ENCODE assay signal across 9 mouse cellular contexts in the genomic region with DNA sequence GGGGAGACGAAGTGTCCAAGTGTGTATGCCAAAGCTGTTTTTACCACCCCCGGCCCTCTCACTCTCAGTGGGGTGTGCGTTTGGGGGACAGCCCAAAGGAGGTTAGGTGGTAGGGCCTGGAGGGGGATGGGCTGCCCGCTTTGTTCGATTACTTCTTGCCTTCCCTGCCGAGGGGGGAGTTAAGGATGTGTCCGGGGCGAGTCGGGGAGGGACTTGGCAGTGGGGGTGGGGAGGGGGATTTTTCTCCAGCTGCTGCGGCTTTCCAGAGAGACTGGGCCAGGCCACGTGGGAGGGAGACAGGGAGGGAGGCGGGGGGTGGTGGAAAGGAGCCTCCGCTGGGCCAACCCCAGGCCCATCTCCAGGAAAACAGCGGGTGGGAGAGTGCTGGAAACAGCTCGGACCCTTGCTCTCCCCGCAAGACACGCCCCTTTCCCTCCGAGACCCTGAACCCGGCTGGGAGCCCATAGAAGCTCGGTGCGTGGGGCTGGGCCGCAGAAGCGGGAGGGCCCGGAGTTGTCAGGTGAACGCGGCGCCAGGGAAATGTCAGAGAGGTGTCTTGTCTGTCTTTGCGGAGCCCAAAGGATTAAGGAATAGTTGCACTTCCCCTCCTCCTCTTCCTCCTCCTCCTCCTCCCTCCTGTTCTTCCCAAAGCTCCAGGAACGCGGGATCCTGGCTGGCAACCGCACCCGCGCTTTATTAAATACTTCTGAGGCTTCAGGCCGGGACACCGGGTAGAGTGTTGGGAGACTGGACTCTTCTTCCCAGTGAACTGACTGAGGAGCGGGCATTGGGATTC. TPM values are rescaled to one million over a fixed set of nuclear protein-coding genes. Genes with fewer than 3 reads are reported as not detected.
A peak's percentile ranks its signal among the peaks of the same experiment; 100 is the strongest.
DNase-seq lines count a peak whose midpoint lies in the region; ATAC-seq and TF ChIP-seq lines count a peak whose summit lies in the region.
"Had no signal": no experiment of that assay in that cellular context is flagged by ENCODE, and none has a peak within 500 bp of the region (broad histone marks: within the 10 kb centered on the region; RNA-seq: fewer than 3 reads in every experiment).

No protein-coding gene starts in this region.

- peaks cover 8% of the 10 kb centered on the region for H3K4me1 ChIP-seq in erythroblast, embryonic 14.5 days (ENCODE audit: control insufficient read depth)
- peaks cover 6% of the 10 kb centered on the region for H3K4me1 ChIP-seq in spleen, adult 2 months (ENCODE audit: control insufficient read depth, insufficient read depth, insufficient read length)
- peaks cover 28% of the 10 kb centered on the region for H3K4me1 ChIP-seq in forebrain, embryonic 15.5 days

- peaks cover 16% of the 10 kb centered on the region; the same call in 1 of the 2 replicates for H3K9me3 ChIP-seq in erythroblast, embryonic 14.5 days (ENCODE audit: control insufficient read depth, low read length)
- peaks cover 7% of the 10 kb centered on the region; the same call in 1 of the 2 replicates for H3K9me3 ChIP-seq in forebrain, embryonic 15.5 days

- DNase-seq in spleen, adult 2 months (ENCODE audit: low read depth in 1 of 2, low spot score in 2 of 2): no peak
- no peak for DNase-seq in spleen, postnatal 36 days (ENCODE audit: low spot score in 2 of 2)
- peak; percentile 71 to 77 for DNase-seq in kidney, postnatal 4 days
- DNase-seq in neural tube, embryonic 10.5 days (ENCODE audit: extremely low spot score, low spot score): peak; percentile 72
- no peak for DNase-seq in thymus, postnatal 14 days

- peaks cover 77% of the 10 kb centered on the region for H3K27me3 ChIP-seq in erythroblast, embryonic 14.5 days (ENCODE audit: control insufficient read depth)
- H3K27me3 ChIP-seq in spleen, adult 2 months (ENCODE audit: control insufficient read depth, insufficient read depth, low read length): peaks cover 21% of the 10 kb centered on the region
- H3K27me3 ChIP-seq in forebrain, embryonic 15.5 days: no peaks in the 10 kb centered on the region

- no peak for TF ChIP-seq CTCF in spleen, adult 2 months (IDR thresholded peaks at IDR 0.05; ENCODE audit: extremely low read depth, insufficient read depth, insufficient read length, insufficient replicate concordance)

- H3K9ac ChIP-seq in forebrain, embryonic 15.5 days (replicated peaks): peak overlapping the region; percentile 85

- H3K4me2 ChIP-seq in forebrain, embryonic 15.5 days (replicated peaks): peak overlapping the region; percentile 95

- no peak overlapping the region for H3K27ac ChIP-seq in spleen, adult 2 months (ENCODE audit: insufficient read depth, low read length)
- H3K27ac ChIP-seq in forebrain, embryonic 15.5 days (replicated peaks): peak overlapping the region; percentile 80

- WGBS in spleen, adult 2 months: 46% methylated on average over 35 of the region's 36 CpGs
- under 1% methylated on average over 36 of the region's 36 CpGs for WGBS in forebrain, embryonic 15.5 days

- no peak for TF ChIP-seq POLR2A in spleen, adult 2 months (IDR thresholded peaks at IDR 0.05; ENCODE audit: low read depth, low read length)

- H3K36me3 ChIP-seq in erythroblast, embryonic 14.5 days (ENCODE audit: control insufficient read depth): no peaks in the 10 kb centered on the region
- H3K36me3 ChIP-seq in spleen, adult 2 months (ENCODE audit: control insufficient read depth, insufficient read depth, low read length): no peaks in the 10 kb centered on the region
- H3K36me3 ChIP-seq in forebrain, embryonic 15.5 days: no peaks in the 10 kb centered on the region

- ATAC-seq in erythroblast, adult 5-6 weeks (replicated peaks; ENCODE audit: low FRiP score, poor library complexity, severe bottlenecking): no peak
- ATAC-seq in forebrain, embryonic 15.5 days (replicated peaks): peak; percentile 67

- H3K4me3 ChIP-seq in erythroblast, embryonic 14.5 days (replicated peaks): peak overlapping the region; percentile 58
- peak overlapping the region; percentile 51; the same call in 1 of the 2 replicates for H3K4me3 ChIP-seq in spleen, adult 2 months (ENCODE audit: extremely low read depth, insufficient read depth, insufficient read length)
- peak overlapping the region; percentile 95 for H3K4me3 ChIP-seq in forebrain, embryonic 15.5 days

RNA-seq across cellular contexts. Expression of a gene that starts 1.3 kb away (rescaled TPM):
- not detected in 2 replicates for polyA plus RNA-seq in erythroblast, embryonic 14.5 days (2012)
- total RNA-seq in erythroblast, adult 5-6 weeks (2015; ENCODE audit: low replicate concordance): not detected in 2 replicates
- 0.56 TPM in 1 of 2 replicates, not detected in the other for total RNA-seq in erythroblast, adult 5-6 weeks (2017; ENCODE audit: low replicate concordance)
- polyA plus RNA-seq in spleen, adult 2 months (2012; rRNA removed): 1.4 and 1.9 TPM in 2 replicates
- polyA plus RNA-seq in forebrain, embryonic 15.5 days (2015; fragmentation: Nextera tagmentation; extraction: Ambion mirVana): 13.0 and 14.6 TPM in 2 replicates

RNA-seq across cellular contexts. Expression of a gene that starts 38.4 kb away (rescaled TPM):
- polyA plus RNA-seq in erythroblast, embryonic 14.5 days (2012): not detected in 2 replicates
- total RNA-seq in erythroblast, adult 5-6 weeks (2015; ENCODE audit: low replicate concordance): not detected in 2 replicates
- not detected in 2 replicates for total RNA-seq in erythroblast, adult 5-6 weeks (2017; ENCODE audit: low replicate concordance)
- polyA plus RNA-seq in spleen, adult 2 months (2012; rRNA removed): 0.27 and 0.30 TPM in 2 replicates
- polyA plus RNA-seq in forebrain, embryonic 15.5 days (2015; fragmentation: Nextera tagmentation; extraction: Ambion mirVana): 9.6 and 9.8 TPM in 2 replicates
- total RNA-seq: hematopoietic stem cell, adult 5-6 weeks had no signal

Comparison
In these comparisons a context has a peak if more than half of its experiments do, and no peak if none do; other contexts are left out.
1. DNase-seq: peak in kidney, postnatal 4 days (2 of 2) and neural tube, embryonic 10.5 days (single experiment); none in spleen, adult 2 months (0 of 2), spleen, postnatal 36 days (0 of 2) and thymus, postnatal 14 days (single experiment).
2. Peak in every context shown above with its lines, with median percentiles within 50 percentile points of each other: H3K4me3 ChIP-seq.